Mouse (Mus musculus) lung, embryonic 14.5 days (tissue): ENCODE measurements around the gene Chn2. TPM values are rescaled to one million over a fixed set of nuclear protein-coding genes. Genes with fewer than 3 reads are reported as not detected.

ENCODE experiments used
- ATAC-seq: fragments of 200-750 bp; cut with Nextera tagmentation; 2 replicates; pipeline ENCODE4 v1.8.0; 2017; ENCODE audit warnings: mild to moderate bottlenecking, moderate TSS enrichment, moderate library complexity; ENCODE audit not compliant: insufficient read depth
- DNase-seq: peaks from one replicate; pipeline ENCODE4 v3.0.0-alpha.2; 2015
- H3K27ac ChIP-seq: fragments of 300-500 bp; sonication (generic); 2 replicates; pipeline ENCODE4 v1.5.1; 2014; ENCODE audit warnings: low read depth, mild to moderate bottlenecking, moderate library complexity
- H3K27me3 ChIP-seq: fragments of 300-500 bp; sonication (generic); 2 replicates; pipeline ENCODE4 v1.6.1; 2014; ENCODE audit warnings: low read length, control low read depth; ENCODE audit not compliant: insufficient read depth
- H3K36me3 ChIP-seq: fragments of 300-500 bp; sonication (generic); 2 replicates; pipeline ENCODE4 v1.6.1; 2014; ENCODE audit warnings: control low read depth; ENCODE audit not compliant: insufficient read depth
- H3K4me1 ChIP-seq: fragments of 300-500 bp; sonication (generic); 2 replicates; pipeline ENCODE4 v1.6.1; 2014; ENCODE audit warnings: antibody characterized with exemption, control low read depth; ENCODE audit not compliant: insufficient read depth
- H3K4me2 ChIP-seq: fragments of 300-500 bp; sonication (generic); 2 replicates; pipeline ENCODE4 v1.6.1; 2014; ENCODE audit warnings: mild to moderate bottlenecking
- H3K4me3 ChIP-seq: fragments of 300-500 bp; sonication (generic); 2 replicates; pipeline ENCODE4 v1.5.1; 2014; ENCODE audit warnings: low read depth, low read length
- H3K9ac ChIP-seq: fragments of 300-500 bp; sonication (generic); 2 replicates; pipeline ENCODE4 v1.6.1; 2014
- H3K9me3 ChIP-seq: fragments of 300-500 bp; sonication (generic); 2 replicates; pipeline ENCODE4 v1.6.1; 2016; ENCODE audit warnings: low read depth, low read length, control low read depth
- CTCF ChIP-seq: IDR thresholded peaks from 2 replicates; pipeline ENCODE4 v1.5.1; 2016; ENCODE audit warnings: antibody characterized with exemption, low read depth
- WGBS: fragments of 180-500 bp; shearing (Covaris S2); extraction: QIAGEN DNeasy Blood & Tissue Kit; methylation state at CpG from one replicate; pipeline ENCODE4 v1.1.7; 2014; 5-methylcytosine and 5-hydroxymethylcytosine counted together
- polyA plus RNA-seq: library from polyadenylated mRNA; unstranded; fragments of >200 nt; fragmentation: Nextera tagmentation; extraction: Ambion mirVana; gene quantifications from 2 replicates; pipeline ENCODE4 v1.2.1, GENCODE M21; 2014

Gene Chn2
- polyA plus RNA-seq, 1 experiment from 2014 or later, result 18.1 TPM

- Histone ChIP-seq H3K27me3 (peaks cover 21% of the 10 kb centered on the region; the same call in 1 of the 2 replicates), H3K4me2 (no peak overlapping the region), H3K27ac (no peak overlapping the region), H3K9ac (no peak overlapping the region), H3K9me3 (no peaks in the 10 kb centered on the region), H3K4me1 (peaks cover 21% of the 10 kb centered on the region), H3K36me3 (no peaks in the 10 kb centered on the region), H3K4me3 (no peak overlapping the region)
- DNase-seq (peak; percentile 40), ATAC-seq (no peak)
- TF ChIP-seq CTCF, result no peak
- 47% methylated on average over 8 of the region's 8 CpGs for WGBS
These were observed 19.5 kb downstream of the Chn2 start for GRCm38 (mm10) chr6:54058837-54059236.

GRCm38 (mm10) chr6:54060258-54060657 lies 20.9 kb downstream of the Chn2 start:
- H3K4me1 ChIP-seq, result peaks cover 21% of the 10 kb centered on the region
- no peaks in the 10 kb centered on the region for H3K36me3 ChIP-seq
- H3K4me2 ChIP-seq, result no peak overlapping the region
- peaks cover 15% of the 10 kb centered on the region; the same call in 1 of the 2 replicates for H3K27me3 ChIP-seq
- peak; percentile 75 for DNase-seq
- H3K4me3 ChIP-seq, result no peak overlapping the region
- no peak for TF ChIP-seq CTCF
- H3K27ac ChIP-seq, result no peak overlapping the region
- ATAC-seq, result peak; percentile 33; the same call in 1 of the 2 replicates
- H3K9me3 ChIP-seq, result no peaks in the 10 kb centered on the region
- no peak overlapping the region for H3K9ac ChIP-seq
- 64% methylated on average over 3 of the region's 3 CpGs for WGBS

GRCm38 (mm10) chr6:54061375-54061774 lies 22.0 kb downstream of the Chn2 start:
- DNase-seq (peak; percentile 78), ATAC-seq (no peak)
- TF ChIP-seq CTCF, result no peak
- Histone ChIP-seq H3K36me3 (no peaks in the 10 kb centered on the region), H3K4me3 (no peak overlapping the region), H3K27me3 (peaks cover 7% of the 10 kb centered on the region; the same call in 1 of the 2 replicates), H3K27ac (0 out of 2 replicates have a peak overlapping the region, but pooled peaks have one; percentile 18), H3K9me3 (no peaks in the 10 kb centered on the region), H3K9ac (no peak overlapping the region), H3K4me2 (no peak overlapping the region), H3K4me1 (peaks cover 16% of the 10 kb centered on the region)
- WGBS, result 10% methylated on average over 9 of the region's 9 CpGs

GRCm38 (mm10) chr6:54063878-54064277 lies 24.5 kb downstream of the Chn2 start:
- H3K4me2 ChIP-seq, result no peak overlapping the region
- peaks cover 16% of the 10 kb centered on the region for H3K4me1 ChIP-seq
- no peak overlapping the region for H3K27ac ChIP-seq
- no peak for DNase-seq
- no peak for TF ChIP-seq CTCF
- no peaks in the 10 kb centered on the region for H3K9me3 ChIP-seq
- no peak overlapping the region for H3K9ac ChIP-seq
- WGBS, result 66% methylated on average over 6 of the region's 6 CpGs
- H3K27me3 ChIP-seq, result peaks cover 2% of the 10 kb centered on the region; the same call in 1 of the 2 replicates
- ATAC-seq, result no peak
- H3K4me3 ChIP-seq, result no peak overlapping the region
- no peaks in the 10 kb centered on the region for H3K36me3 ChIP-seq

GRCm38 (mm10) chr6:54067380-54067779 lies 28.0 kb downstream of the Chn2 start:
- whole genome bisulfite sequencing, result 61% methylated on average over 5 of the region's 5 CpGs
- peaks cover 13% of the 10 kb centered on the region for H3K4me1 ChIP-seq
- no peak overlapping the region for H3K27ac ChIP-seq
- no peaks in the 10 kb centered on the region for H3K36me3 ChIP-seq
- no peak overlapping the region for H3K4me2 ChIP-seq
- no peak overlapping the region for H3K4me3 ChIP-seq
- no peak for TF ChIP-seq CTCF
- 0 out of 2 replicates have a peak, but pooled peaks cover 2% of the 10 kb centered on the region for H3K27me3 ChIP-seq
- no peak overlapping the region for H3K9ac ChIP-seq
- DNase-seq (no peak), ATAC-seq (no peak)
- no peaks in the 10 kb centered on the region for H3K9me3 ChIP-seq

- Histone ChIP-seq H3K4me2 (no peak overlapping the region), H3K9me3 (no peaks in the 10 kb centered on the region), H3K9ac (no peak overlapping the region), H3K27me3 (0 out of 2 replicates have a peak, but pooled peaks cover 2% of the 10 kb centered on the region), H3K27ac (no peak overlapping the region), H3K4me3 (no peak overlapping the region), H3K4me1 (peaks cover 10% of the 10 kb centered on the region), H3K36me3 (no peaks in the 10 kb centered on the region)
- TF ChIP-seq CTCF, result no peak
- ATAC-seq (no peak), DNase-seq (no peak)
- WGBS, result 74% methylated on average over 5 of the region's 5 CpGs
These were observed 29.5 kb downstream of the Chn2 start for GRCm38 (mm10) chr6:54068882-54069281.

GRCm38 (mm10) chr6:54070736-54071135 lies 31.4 kb downstream of the Chn2 start:
- Histone ChIP-seq H3K4me3 (no peak overlapping the region), H3K36me3 (no peaks in the 10 kb centered on the region), H3K27ac (no peak overlapping the region), H3K4me1 (peaks cover 10% of the 10 kb centered on the region), H3K9ac (no peak overlapping the region), H3K9me3 (no peaks in the 10 kb centered on the region), H3K27me3 (0 out of 2 replicates have a peak, but pooled peaks cover 2% of the 10 kb centered on the region), H3K4me2 (no peak overlapping the region)
- DNase-seq (peak; percentile 39), ATAC-seq (no peak)
- no peak for TF ChIP-seq CTCF
- 24% methylated on average over 6 of the region's 6 CpGs for WGBS

GRCm38 (mm10) chr6:54071478-54071877 lies 32.1 kb downstream of the Chn2 start:
- Histone ChIP-seq H3K9ac (no peak overlapping the region), H3K9me3 (no peaks in the 10 kb centered on the region), H3K4me3 (no peak overlapping the region), H3K27me3 (0 out of 2 replicates have a peak, but pooled peaks cover 2% of the 10 kb centered on the region), H3K27ac (no peak overlapping the region), H3K36me3 (no peaks in the 10 kb centered on the region), H3K4me2 (no peak overlapping the region), H3K4me1 (peaks cover 10% of the 10 kb centered on the region)
- 63% methylated on average over 4 of the region's 4 CpGs for WGBS
- TF ChIP-seq CTCF, result no peak
- DNase-seq, result peak; percentile 47
- peak; percentile 63; the same call in 1 of the 2 replicates for ATAC-seq
